Mouse (Mus musculus) left cerebral cortex, adult 18-20 months (tissue): ENCODE measurements at regions not wholly inside any gene's neighbourhood (a gene's known extent, or its start where the extent isn't known, plus 50 kb on each side); places are given as distances from the start of the nearest gene placed in this dataset.
"Not testable (repeated sequence)": the region's sequence is repeated elsewhere in the genome, so short reads cannot be mapped to it uniquely, and the experiment has no call there.

ENCODE experiments used
- DNase-seq, 2 experiments: peaks; one replicate each; pipeline ENCODE4 v3.0.0; 2021 to 2022; ENCODE audit warnings: low spot score in 2 of 2, mixed read lengths in 1 of 2

GRCm38 (mm10) chr14:71670435-71670834 is 821.2 kb downstream of the Gm9195 start:
- peak; percentile 52 to 57 for DNase-seq

- DNase-seq = no peak
These were observed 825.0 kb downstream of the Gm9195 start for GRCm38 (mm10) chr14:71666656-71667055.

DNA sequence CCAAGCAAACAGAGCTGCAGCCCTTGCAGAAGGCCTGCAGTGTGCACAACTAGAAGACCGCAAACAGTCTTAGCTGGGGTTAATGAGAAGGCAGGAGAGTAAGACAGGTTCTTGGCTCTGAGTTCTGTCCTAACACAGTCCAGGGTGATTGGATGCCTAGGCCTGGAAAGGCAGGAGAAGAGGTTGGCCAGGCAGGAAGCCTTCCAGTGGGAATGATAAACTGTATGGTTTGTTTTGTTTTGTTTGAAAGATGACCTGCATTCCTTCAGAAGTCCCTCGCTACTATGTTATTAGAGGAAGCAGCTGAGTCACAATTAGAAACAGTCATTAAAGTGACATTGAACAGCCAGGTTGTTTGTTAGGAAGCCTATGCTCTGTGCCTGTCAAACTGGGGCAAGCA is 831.5 kb downstream of the Gm9195 start:
- DNase-seq = no peak

GRCm38 (mm10) chr14:71654785-71655627 is 836.6 kb downstream of the Gm9195 start:
- DNase-seq = no peak

GRCm38 (mm10) chr14:71642536-71642935 is 849.1 kb downstream of the Gm9195 start:
- DNase-seq = no peak

DNA sequence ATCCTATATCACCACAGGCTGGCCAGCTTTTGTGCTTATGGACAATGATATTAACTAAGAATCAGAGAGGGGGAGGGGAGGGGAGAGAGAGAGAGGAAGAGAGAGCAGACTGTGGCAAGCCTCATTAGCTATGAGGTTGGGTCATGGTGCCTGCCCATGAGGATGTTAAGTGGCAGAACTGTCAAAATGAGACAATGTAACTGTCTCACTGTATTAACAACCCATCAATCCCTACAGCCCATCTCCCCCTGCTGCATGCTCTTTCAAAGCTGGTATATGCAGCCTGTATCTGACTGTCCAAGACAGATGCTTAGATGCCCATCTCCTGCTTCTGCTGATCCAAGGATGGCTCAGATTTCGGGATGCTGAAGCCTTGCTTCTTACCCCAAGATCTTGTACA is 852.6 kb downstream of the Gm9195 start:
- no peak for DNase-seq

GRCm38 (mm10) chr14:71635091-71635490 is 856.5 kb downstream of the Gm9195 start:
- DNase-seq = no peak

DNA sequence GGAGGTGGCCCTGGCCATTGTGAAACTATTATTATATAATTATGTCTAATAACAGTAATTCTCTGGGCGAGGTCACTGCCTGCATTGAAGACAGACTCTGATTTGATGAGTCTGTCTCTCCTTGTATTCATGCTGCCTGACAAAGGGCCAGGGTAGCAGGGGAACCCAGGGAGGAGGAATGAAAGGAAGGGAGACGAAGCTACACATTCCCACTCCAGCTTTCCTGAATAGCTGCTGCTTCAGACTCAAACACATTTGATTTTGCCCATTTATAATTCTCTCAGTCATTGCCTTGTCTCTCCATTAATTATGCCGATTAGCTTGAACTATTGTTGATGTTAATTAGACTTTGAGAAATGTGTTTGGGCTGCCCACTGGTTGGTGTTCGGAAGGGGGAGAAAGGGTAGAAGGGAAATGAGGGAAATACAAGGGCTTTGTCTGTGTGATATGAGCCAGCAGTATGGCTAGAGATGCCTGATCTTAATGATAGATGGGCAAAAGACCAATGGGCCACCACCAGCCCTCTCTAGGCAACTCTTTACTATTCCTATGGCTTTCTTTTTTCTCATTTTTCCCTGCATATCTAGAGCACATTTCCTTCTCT is 881.8 kb downstream of the Gm9195 start:
- no peak for DNase-seq

DNA sequence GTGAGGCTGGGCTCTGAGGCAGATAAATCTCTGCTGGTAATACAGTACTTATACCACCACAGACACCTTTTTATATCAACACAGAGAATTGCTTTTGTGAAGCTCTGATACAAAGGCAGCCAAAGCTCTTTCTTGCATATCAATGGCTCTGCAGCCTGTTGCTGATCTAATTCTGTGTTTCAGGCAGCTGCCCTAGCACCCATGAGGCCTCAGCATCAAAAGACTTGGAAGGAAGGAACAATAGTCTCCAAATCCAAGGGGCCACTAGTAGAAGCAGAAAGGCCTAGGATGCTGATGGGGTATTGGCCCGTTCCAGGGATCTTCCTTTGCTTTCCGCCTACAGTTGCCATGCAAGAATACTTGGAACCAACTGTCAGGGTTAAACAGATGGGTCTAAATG is 887.9 kb downstream of the Gm9195 start:
- no peak for DNase-seq

- no peak for DNase-seq
These were observed 893.8 kb downstream of the Gm9195 start for GRCm38 (mm10) chr14:71597859-71598258.

GRCm38 (mm10) chr14:71588694-71589240 is 902.9 kb downstream of the Gm9195 start:
- DNase-seq = peak; percentile 31 to 39

- DNase-seq = peak; percentile 17 to 44
These were observed 903.6 kb downstream of the Gm9195 start for GRCm38 (mm10) chr14:71588006-71588405.

GRCm38 (mm10) chr14:71564816-71565215 is 926.8 kb downstream of the Gm9195 start:
- no peak for DNase-seq

DNA sequence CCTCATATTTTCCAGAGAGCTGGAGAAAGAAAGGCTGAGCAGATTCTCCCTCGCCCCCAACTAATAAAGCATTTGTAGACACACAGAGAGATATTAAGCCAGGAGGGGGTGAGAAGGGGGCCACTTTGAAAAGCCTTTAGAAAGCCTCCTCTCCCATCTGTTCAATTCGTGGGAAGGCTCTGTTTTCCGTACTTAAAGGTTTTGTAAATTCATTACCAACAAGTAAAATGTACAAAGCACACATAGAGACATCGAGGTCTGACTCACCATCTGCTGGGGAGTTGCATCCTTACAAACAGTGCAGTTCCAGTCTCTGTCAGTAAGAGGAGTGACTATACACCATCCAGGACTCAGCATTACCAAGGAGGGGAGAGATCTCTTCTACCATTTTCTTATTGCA is 929.7 kb downstream of the Gm9195 start:
- DNase-seq = peak in 1 of 2 experiments; percentile 5

- DNase-seq = not testable (repeated sequence)
These were observed 937.3 kb downstream of the Gm9195 start for GRCm38 (mm10) chr14:71554324-71554723.

DNA sequence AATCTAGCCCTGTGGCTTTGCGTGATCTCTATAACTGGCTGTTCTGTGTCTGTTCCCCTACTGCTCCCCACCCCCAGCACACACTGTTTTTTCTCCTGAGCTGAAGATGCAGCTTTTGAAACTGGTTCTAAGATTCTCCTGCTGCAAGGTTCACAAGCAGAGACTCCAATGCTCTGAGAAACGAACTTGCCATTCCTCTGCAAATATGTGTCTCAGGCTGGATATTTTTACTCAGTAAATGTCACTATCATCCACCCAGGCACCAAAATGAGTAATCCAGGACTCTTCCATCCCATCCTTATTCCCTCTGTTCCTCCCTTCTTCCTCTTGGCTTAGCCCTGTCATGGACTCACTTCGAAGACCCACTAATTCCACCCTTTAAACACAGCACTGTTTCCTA is 943.9 kb upstream of the Fam160b2 start:
- peak in 1 of 2 experiments; percentile 4 for DNase-seq

DNA sequence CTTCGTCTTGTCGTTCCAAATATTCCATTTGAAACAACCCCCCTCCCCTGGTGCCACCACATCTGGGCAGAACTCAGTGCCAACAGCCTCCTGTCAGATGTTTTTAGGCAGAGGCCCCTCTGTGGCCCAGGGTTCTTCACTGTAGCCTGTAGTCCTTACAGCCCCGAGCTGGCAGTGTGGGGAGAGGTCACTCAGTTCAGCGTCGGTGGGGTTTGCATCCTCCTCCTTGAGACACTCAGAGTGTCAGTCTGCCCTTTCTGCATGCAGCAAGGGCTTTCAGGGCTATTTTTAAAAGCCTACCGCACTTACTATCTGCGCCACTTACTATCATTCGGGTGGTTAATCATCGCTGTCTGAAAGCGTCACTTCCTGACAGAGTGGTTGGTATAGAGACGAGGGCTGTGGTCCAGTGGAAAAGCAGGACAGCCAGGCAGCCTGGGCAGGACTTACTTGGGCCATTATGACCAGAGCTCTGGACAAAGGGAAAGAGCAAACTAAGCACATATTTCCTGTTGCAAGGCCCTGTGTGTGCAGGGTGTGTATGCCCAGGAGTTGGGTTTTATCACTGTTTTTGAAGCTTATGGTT is 932.5 kb upstream of the Fam160b2 start:
- no peak for DNase-seq

GRCm38 (mm10) chr14:71531298-71531697 is 931.7 kb upstream of the Fam160b2 start:
- no peak for DNase-seq

DNA sequence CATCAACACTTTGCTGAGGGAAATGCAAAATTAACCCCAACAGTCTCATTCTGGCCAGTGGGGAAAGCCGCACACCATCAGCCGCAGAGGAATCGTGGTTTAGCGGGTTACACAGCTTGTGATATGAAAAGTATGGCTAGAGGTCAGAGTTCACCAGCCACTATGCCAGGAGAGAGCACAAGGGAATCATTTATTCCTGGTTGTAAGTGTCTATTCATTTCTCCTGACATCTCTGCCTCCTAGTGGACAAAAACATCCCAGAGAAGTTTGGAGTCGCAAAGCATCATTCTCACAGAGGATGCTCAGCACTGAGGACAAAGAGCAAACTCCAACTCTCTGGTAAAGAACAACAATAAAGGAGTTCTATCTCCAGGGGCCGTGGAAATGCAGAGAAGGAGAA is 930.8 kb upstream of the Fam160b2 start:
- DNase-seq = no peak

DNA sequence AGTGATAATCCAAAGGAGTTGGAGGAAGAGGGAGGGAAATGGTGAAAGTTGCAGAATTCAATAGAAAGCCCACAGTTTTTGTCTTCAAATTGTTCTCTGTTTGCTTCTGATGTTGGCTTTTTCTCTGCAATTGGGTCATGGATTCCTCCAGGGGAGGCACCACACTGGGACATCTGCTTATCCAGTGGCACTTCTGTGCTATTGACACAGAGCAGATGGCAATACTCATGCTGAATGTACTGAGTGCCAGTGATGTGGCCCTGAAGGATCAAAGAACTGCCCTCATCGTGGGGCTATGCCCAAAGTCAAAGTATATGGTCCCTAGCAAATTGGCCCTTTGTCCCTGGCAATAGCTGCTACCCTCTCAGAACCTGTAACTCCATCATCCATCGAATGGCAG is 918.9 kb upstream of the Fam160b2 start:
- DNase-seq = no peak

GRCm38 (mm10) chr14:71500851-71501250 is 901.2 kb upstream of the Fam160b2 start:
- no peak for DNase-seq

GRCm38 (mm10) chr14:71491201-71491600 is 891.6 kb upstream of the Fam160b2 start:
- DNase-seq = no peak
